Mouse (Mus musculus) cortical plate, adult 2 months (tissue): Measurements from ENCODE around the gene Sh3glb1.

ENCODE experiments used
- CTCF ChIP-seq: fragments of 200-500 bp; IDR thresholded peaks from 2 replicates; pipeline ENCODE4 v1.5.1; 2011; ENCODE audit warnings: mild to moderate bottlenecking, control low read depth, low read length; ENCODE audit not compliant: insufficient read depth; ENCODE audit errors: extremely low read depth
- POLR2A ChIP-seq: fragments of 200-500 bp; IDR thresholded peaks from 2 replicates; pipeline ENCODE4 v1.6.1; 2011; ENCODE audit warnings: mild to moderate bottlenecking, low read length, control low read depth; ENCODE audit not compliant: insufficient read depth; ENCODE audit errors: extremely low read depth

- no peak for TF ChIP-seq CTCF
- TF ChIP-seq POLR2A: no peak
Observed at GRCm38 (mm10) chr3:144639387-144639786, 80.7 kb downstream of the Sh3glb1 start.
